Mouse (Mus musculus) neural tube, embryonic 14.5 days (tissue): ENCODE results near the gene Tmem266. TPM values are rescaled to one million over a fixed set of nuclear protein-coding genes. Genes with fewer than 3 reads are reported as not detected.

Experiments
- ATAC-seq: fragments of 200-750 bp; cut with Nextera tagmentation; 2 replicates; pipeline ENCODE4 v1.8.0; 2017; ENCODE audit warnings: low read depth, mild to moderate bottlenecking, moderate TSS enrichment, moderate library complexity
- H3K27ac ChIP-seq: fragments of 300-500 bp; sonication (generic); 2 replicates; pipeline ENCODE4 v1.5.1; 2014; ENCODE audit warnings: low read depth, mild to moderate bottlenecking, control low read depth, low read length, moderate library complexity, mixed read lengths
- H3K27me3 ChIP-seq: fragments of 300-500 bp; sonication (generic); 2 replicates; pipeline ENCODE4 v1.6.1; 2014; ENCODE audit warnings: low read length; ENCODE audit not compliant: control insufficient read depth, insufficient read depth
- H3K36me3 ChIP-seq: fragments of 300-500 bp; sonication (generic); 2 replicates; pipeline ENCODE4 v1.6.1; 2014; ENCODE audit warnings: low read length, mixed read lengths; ENCODE audit not compliant: control insufficient read depth, insufficient read depth
- H3K4me1 ChIP-seq: fragments of 300-500 bp; sonication (generic); 2 replicates; pipeline ENCODE4 v1.6.1; 2014; ENCODE audit warnings: low read length; ENCODE audit not compliant: control insufficient read depth, insufficient read depth
- H3K4me2 ChIP-seq: fragments of 300-500 bp; sonication (generic); 2 replicates; pipeline ENCODE4 v1.6.1; 2014; ENCODE audit warnings: mild to moderate bottlenecking, low read depth, low read length, control low read depth
- H3K4me3 ChIP-seq: fragments of 300-500 bp; sonication (generic); 2 replicates; pipeline ENCODE4 v1.5.1; 2014; ENCODE audit warnings: low read depth, low read length, control low read depth, mixed read lengths
- H3K9ac ChIP-seq: fragments of 300-500 bp; sonication (generic); replicated peaks from 2 replicates; pipeline ENCODE4 v1.6.1; 2014; ENCODE audit warnings: low read depth, mild to moderate bottlenecking, control low read depth, low read length, mixed read lengths
- H3K9me3 ChIP-seq: fragments of 300-500 bp; sonication (generic); 2 replicates; pipeline ENCODE4 v1.6.1; 2016; ENCODE audit warnings: low read length; ENCODE audit not compliant: control insufficient read depth
- WGBS: fragments of 180-500 bp; shearing (Covaris S2); extraction: QIAGEN DNeasy Blood & Tissue Kit; methylation state at CpG from one replicate; pipeline ENCODE4 v1.1.7; 2014; 5-methylcytosine and 5-hydroxymethylcytosine counted together
- polyA plus RNA-seq: library from polyadenylated mRNA; unstranded; fragments of >200 nt; fragmentation: Nextera tagmentation; extraction: Ambion mirVana; gene quantifications from 2 replicates; pipeline ENCODE4 v1.2.1, GENCODE M21; 2014

Gene Tmem266
- polyA plus RNA-seq, 1 experiment from 2014 or later, result 2.2 TPM

DNA sequence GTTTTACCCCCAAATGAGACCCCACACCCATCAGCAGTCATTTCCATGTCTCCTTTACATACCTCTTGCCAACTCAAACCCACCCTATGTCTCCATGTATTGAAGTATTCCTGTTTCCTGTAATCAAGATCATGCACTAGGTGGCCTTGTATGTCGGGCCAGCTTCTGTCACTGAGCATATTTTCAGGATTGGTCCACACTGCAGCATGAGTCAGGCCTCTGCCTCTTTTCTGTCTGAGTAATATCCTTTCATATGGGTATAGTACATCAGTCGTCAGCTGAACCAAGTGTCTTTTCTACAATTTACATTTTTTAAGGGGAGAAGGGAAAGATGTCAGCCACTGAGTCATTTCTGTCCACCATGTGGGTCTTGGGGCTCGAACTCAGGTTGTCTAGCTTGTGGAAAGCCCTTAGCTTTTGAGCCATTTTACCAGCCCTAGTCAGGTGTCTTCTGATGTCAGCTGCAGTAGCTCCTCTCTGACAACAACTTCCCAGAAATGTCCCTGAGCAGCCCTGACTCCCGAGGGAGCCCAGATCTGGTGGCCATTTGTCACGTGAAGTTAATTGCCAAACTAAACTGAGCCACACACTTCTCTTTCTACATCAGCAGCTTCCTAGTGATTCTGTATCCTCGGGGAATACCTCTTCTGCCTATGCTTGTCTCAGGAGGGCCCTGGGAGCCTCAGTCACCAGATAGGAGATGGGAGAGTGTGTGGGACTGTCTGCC, 78.4 kb downstream of the Tmem266 start:
- Histone ChIP-seq H3K4me3 (no peak overlapping the region), H3K27ac (no peak overlapping the region), H3K27me3 (no peaks in the 10 kb centered on the region), H3K36me3 (no peaks in the 10 kb centered on the region), H3K9ac (no peak overlapping the region), H3K4me2 (no peak overlapping the region), H3K9me3 (no peaks in the 10 kb centered on the region), H3K4me1 (no peaks in the 10 kb centered on the region)
- 72% methylated on average over 6 of the region's 6 CpGs for WGBS
- ATAC-seq, result no peak

DNA sequence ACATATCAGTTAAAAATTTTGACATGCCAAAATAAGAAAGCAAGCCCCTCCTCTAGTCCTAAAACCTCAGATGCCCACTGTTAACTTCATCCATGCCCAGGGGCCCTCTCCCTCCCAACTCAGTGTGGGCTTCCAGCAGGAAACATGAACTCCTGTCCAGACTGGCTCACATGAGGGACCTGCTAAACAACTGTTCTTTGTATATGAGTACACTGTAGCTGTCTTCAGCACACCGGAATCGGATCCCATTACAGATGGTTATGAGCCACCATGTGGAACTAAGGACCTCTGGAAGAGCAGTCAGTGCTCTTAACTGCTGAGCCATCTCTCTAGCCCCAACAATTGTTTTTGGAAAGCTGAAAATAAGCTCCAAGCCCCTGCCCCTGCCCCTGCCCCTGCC, 80.1 kb downstream of the Tmem266 start:
- Histone ChIP-seq H3K27ac (no peak overlapping the region), H3K27me3 (no peaks in the 10 kb centered on the region), H3K4me1 (no peaks in the 10 kb centered on the region), H3K9ac (no peak overlapping the region), H3K36me3 (no peaks in the 10 kb centered on the region), H3K9me3 (no peaks in the 10 kb centered on the region), H3K4me2 (no peak overlapping the region), H3K4me3 (no peak overlapping the region)
- peak; percentile 49; the same call in 1 of the 2 replicates for ATAC-seq
- WGBS, result 54% methylated on average over 2 of the region's 2 CpGs

- Histone ChIP-seq H3K9ac (no peak overlapping the region), H3K9me3 (no peaks in the 10 kb centered on the region), H3K27ac (no peak overlapping the region), H3K4me2 (no peak overlapping the region), H3K36me3 (no peaks in the 10 kb centered on the region), H3K4me3 (no peak overlapping the region), H3K4me1 (no peaks in the 10 kb centered on the region), H3K27me3 (no peaks in the 10 kb centered on the region)
- no peak for ATAC-seq
- WGBS, result 40% methylated on average over 4 of the region's 4 CpGs
These were observed 82.1 kb downstream of the Tmem266 start for GRCm38 (mm10) chr9:55408851-55409250.

GRCm38 (mm10) chr9:55409833-55410232, 83.1 kb downstream of the Tmem266 start:
- Histone ChIP-seq H3K27me3 (no peaks in the 10 kb centered on the region), H3K36me3 (no peaks in the 10 kb centered on the region), H3K9me3 (no peaks in the 10 kb centered on the region), H3K27ac (no peak overlapping the region), H3K4me1 (no peaks in the 10 kb centered on the region), H3K4me3 (no peak overlapping the region), H3K9ac (no peak overlapping the region), H3K4me2 (no peak overlapping the region)
- ATAC-seq, result no peak
- WGBS, result 50% methylated on average over 3 of the region's 3 CpGs

- H3K9me3 ChIP-seq, result no peaks in the 10 kb centered on the region
- no peak overlapping the region for H3K27ac ChIP-seq
- no peaks in the 10 kb centered on the region for H3K27me3 ChIP-seq
- WGBS, result 72% methylated on average over 6 of the region's 6 CpGs
- no peak for ATAC-seq
- H3K4me2 ChIP-seq, result no peak overlapping the region
- H3K36me3 ChIP-seq, result no peaks in the 10 kb centered on the region
- H3K9ac ChIP-seq, result no peak overlapping the region
- H3K4me1 ChIP-seq, result no peaks in the 10 kb centered on the region
- H3K4me3 ChIP-seq, result no peak overlapping the region
These were observed 83.7 kb downstream of the Tmem266 start for GRCm38 (mm10) chr9:55410430-55410829.

- 42% methylated on average over 6 of the region's 6 CpGs for WGBS
- no peak overlapping the region for H3K27ac ChIP-seq
- no peak overlapping the region for H3K9ac ChIP-seq
- no peak for ATAC-seq
- no peaks in the 10 kb centered on the region for H3K9me3 ChIP-seq
- no peaks in the 10 kb centered on the region for H3K4me1 ChIP-seq
- no peak overlapping the region for H3K4me3 ChIP-seq
- H3K36me3 ChIP-seq, result no peaks in the 10 kb centered on the region
- no peak overlapping the region for H3K4me2 ChIP-seq
- no peaks in the 10 kb centered on the region for H3K27me3 ChIP-seq
These were observed 84.4 kb downstream of the Tmem266 start for GRCm38 (mm10) chr9:55411154-55411553.

DNA sequence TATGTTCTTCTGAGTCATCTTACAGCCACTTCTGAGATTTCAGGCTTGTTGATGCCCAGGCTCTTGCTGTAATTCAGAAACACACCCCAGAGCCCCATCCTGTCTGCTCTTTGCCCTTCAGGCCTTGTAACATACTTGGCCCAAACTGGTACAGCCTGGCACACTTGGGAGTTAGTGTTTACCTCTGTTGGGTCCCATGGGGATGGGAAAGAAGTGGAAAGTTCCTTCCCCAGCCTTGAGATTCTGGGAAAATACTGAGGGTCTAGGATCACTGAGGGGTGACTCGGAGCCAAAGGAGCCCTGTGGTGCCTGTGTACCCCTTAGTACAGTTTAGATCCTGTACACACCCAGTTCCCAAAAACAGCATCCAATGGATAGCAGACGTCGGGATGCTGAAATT, 95.1 kb downstream of the Tmem266 start:
- Histone ChIP-seq H3K27ac (no peak overlapping the region), H3K4me2 (no peak overlapping the region), H3K27me3 (no peaks in the 10 kb centered on the region), H3K9ac (no peak overlapping the region), H3K4me3 (no peak overlapping the region), H3K9me3 (no peaks in the 10 kb centered on the region), H3K36me3 (no peaks in the 10 kb centered on the region), H3K4me1 (no peaks in the 10 kb centered on the region)
- WGBS, result 93% methylated on average over 3 of the region's 3 CpGs
- ATAC-seq, result no peak

DNA sequence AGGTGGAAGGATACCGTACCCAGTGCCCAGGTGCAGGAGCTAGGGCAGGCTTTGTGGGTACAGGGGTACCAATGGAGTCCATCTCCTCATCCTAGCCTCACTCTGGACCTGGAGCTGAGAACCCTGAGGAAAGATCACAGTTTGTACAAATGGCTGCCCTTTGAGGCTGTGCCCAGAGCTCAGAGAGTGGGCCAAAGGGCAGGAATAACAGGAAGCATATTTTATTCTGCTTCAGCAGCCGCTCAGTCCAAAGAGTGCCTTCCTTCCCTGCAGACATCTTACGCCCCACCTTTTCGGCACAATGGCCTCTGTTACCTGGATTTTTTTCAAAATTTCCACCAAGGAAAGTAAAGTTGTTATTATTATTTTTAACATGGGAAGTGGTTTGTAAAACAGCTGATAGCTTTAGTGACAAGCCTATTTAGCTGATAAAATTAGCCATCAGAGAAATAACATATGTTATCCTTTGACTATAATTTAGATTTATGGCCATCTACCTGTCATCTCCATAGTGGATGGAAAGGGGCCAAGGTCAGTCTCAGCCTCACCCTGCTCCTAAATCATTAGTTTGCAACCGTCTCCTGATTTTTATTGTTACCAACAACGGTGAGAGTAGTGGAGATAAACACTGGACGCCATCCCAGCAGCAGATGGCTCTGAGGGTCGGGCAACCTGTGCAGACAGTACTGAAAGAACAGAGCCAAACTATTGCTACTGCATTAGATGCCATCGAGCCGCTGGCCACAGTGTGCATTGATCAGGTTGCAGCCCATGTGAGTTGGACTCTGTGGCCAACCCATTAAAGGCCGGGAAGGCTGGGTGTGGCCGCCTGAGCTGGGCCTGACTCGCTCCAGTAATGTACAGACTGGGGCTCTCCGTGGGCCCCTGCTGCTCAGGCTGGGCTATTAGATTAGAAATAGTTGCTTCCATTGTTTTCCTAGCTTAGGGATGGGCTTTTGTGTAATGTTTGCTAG, 97.0 kb downstream of the Tmem266 start:
- no peaks in the 10 kb centered on the region for H3K27me3 ChIP-seq
- ATAC-seq, result no peak
- no peaks in the 10 kb centered on the region for H3K4me1 ChIP-seq
- H3K9ac ChIP-seq, result no peak overlapping the region
- H3K36me3 ChIP-seq, result no peaks in the 10 kb centered on the region
- H3K4me3 ChIP-seq, result no peak overlapping the region
- H3K27ac ChIP-seq, result no peak overlapping the region
- 60% methylated on average over 14 of the region's 14 CpGs for WGBS
- H3K9me3 ChIP-seq, result no peaks in the 10 kb centered on the region
- H3K4me2 ChIP-seq, result no peak overlapping the region

DNA sequence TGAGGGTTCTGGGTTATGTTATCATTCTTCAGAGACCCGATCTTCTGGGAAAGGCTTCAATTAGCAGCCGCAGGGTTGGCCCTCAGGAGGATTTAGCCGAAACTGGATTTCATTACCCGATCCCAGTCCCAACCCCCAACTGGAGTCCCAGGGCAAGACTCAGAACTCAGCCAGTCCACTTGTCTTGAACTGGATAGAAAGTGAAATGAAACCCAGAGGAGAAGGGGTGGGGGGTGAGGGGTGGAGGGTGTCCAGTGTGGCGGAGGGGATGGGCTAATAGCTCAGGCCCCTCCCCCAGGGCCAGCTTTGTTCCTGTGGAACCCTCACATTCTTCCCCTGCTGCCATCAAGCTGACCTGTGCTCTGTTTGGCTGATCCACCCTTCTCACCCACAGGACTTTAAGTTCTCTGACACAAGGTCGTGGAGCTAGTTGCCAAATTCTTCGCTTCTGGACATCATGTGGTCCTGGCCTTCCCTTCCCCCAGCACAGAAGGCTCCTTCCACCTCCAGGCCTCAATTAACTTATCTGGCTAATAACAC, 98.6 kb downstream of the Tmem266 start:
- H3K27me3 ChIP-seq, result no peaks in the 10 kb centered on the region
- H3K36me3 ChIP-seq, result no peaks in the 10 kb centered on the region
- peaks cover 5% of the 10 kb centered on the region; the same call in 1 of the 2 replicates for H3K4me1 ChIP-seq
- H3K9me3 ChIP-seq, result no peaks in the 10 kb centered on the region
- H3K4me2 ChIP-seq, result no peak overlapping the region
- WGBS, result 70% methylated on average over 7 of the region's 7 CpGs
- no peak overlapping the region for H3K4me3 ChIP-seq
- no peak overlapping the region for H3K9ac ChIP-seq
- no peak for ATAC-seq
- no peak overlapping the region for H3K27ac ChIP-seq
